Mouse (Mus musculus) megakaryocyte-erythroid progenitor cell, adult 5-6 weeks (primary cell): Measurements from ENCODE around the gene Thbs3. TPM values are rescaled to one million over a fixed set of nuclear protein-coding genes. Genes with fewer than 3 reads are reported as not detected.

Experiments used
- ATAC-seq: replicated peaks from 2 replicates; pipeline ENCODE4 v1.8.0; 2016; ENCODE audit warnings: mild to moderate bottlenecking, inconsistent platforms; ENCODE audit not compliant: severe bottlenecking, poor library complexity, low FRiP score, low TSS enrichment
- total RNA-seq, 2 experiments: library from RNA; stranded (forward) in 1 of 2; stranded (reverse) in 1 of 2; fragments of 200-1000, 215-1000 nt in 1 of 2; fragments of >200 nt in 1 of 2; fragmentation: Nextera tagmentation in 1 of 2; gene quantifications; 2 replicates each; pipeline ENCODE4 v1.2.3; 2014 to 2017

The Thbs3 gene
- total RNA-seq (2014; fragmentation: Nextera tagmentation) (4.0 TPM in 1 of 2 replicates, not detected in the other), total RNA-seq (2017) (0.57 and 1.7 TPM in 2 replicates)

DNA sequence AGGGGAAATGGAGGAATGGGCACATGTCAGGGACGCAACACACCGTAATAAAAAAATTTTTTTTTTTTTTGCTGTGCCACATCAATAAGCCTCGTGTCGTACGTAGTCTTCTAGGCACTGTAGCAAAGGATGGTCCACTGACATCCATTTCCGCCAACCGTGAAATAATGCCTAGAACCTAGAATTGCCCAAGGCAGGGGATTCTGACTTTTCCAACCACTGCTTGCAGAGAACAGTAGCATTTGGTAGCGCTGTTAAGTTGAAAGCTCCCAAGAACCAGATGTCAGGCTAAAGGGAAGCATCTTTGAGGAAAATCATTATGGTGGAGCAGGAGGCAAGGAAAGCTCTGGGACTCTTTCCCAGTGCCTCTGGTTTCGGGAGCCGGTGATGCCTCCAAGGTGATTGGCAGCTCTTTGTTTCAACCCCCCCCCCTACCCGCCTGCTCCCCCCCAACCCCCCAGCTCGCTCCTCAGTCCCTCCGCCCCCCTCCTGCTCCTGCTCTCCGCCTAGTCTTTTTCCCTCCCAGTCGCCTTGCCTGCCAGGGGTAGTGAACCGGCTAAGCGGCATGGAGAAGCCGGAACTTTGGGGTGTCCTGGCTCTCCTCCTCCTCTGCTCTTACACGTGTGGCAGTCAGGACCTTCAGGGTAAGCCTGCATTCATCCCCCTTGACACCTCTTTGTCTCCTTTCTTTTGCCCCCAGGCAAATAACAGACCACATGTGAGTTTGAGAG is at the start of gene Thbs3:
TSS of gene Thbs3 (plus strand) at position 500 of the 731 bp plus-strand sequence.
- no peak for ATAC-seq

DNA sequence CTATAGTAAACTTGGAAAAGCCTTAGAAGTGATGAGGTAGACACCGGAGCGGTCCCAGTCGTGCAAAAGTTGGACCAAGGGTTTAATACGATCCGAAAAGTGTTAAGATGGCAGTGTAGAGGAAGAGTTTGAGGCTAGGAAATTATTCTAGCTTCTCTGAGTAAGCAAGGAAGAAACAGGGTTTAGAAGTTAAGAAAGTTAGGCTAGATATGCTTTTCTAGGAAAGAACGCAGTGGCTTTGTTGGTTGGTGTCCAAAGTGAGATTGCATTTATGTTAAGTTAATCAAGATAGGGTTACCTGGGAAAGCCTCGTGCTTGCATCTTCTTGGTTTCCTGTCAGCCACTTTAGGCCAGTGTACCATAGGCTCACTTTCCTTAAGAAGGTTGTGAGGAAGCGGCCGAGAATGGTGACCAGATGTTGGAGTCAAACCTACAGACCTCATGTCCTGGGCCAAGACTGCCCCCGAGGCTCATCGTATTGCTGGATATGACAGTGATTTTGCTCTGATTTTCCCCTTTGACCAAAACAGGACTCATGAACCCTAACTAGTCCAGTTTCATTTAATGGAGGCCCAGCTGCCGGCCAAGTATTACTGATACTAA is 49.6 kb upstream of the Thbs3 start:
- no peak for ATAC-seq

DNA sequence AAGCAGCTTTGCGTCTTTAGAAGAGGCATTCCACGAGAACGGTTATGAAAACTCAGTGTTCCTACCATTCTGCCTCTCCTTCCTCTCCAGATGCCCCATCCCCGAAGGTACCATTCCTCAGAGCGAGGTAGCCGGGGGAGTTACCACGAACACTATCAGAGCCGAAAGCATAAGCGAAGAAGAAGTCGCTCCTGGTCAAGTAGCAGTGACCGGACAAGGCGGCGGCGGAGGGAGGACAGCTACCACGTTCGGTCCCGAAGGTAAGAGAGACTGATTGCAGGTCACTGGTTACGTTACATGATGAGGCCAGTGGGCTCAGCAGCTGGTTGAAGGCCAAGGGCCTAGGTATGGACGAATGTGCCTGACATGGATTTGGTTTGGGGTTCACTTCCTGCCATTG is 48.0 kb upstream of the Thbs3 start:
- ATAC-seq = no peak

DNA sequence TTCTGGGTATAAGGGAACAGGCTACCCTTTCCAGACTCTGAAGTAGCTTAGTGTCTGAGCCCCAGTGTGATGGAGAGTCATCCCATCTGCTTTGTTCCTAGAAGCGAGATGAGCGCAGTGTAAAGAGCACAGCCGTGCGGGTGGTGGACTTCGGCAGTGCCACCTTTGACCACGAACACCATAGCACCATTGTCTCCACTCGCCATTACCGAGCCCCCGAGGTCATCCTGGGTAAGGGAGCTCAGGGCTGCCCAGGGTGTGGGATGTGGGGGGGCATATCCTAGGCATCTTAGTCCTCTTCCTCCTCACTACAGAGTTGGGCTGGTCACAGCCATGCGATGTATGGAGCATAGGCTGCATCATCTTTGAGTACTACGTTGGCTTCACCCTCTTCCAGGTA is 40.1 kb upstream of the Thbs3 start:
- ATAC-seq = no peak

DNA sequence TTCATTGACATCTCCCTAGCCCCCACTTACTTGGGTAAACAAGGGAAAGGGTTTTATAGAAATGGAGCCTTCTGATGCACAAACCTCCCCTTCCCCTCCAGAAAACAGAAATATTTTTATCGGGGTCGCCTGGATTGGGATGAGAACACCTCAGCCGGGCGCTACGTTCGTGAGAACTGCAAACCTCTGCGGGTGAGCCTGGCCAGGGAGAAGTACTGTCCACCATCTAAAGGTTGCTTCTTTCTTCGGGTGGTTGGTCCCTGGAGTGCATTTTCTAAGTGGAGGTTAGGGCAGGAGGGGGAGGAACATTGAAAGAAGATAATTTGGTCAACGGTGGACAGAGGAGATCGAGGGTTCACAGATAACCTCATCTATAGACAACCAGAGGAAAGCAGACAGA is 39.4 kb upstream of the Thbs3 start:
- no peak for ATAC-seq

DNA sequence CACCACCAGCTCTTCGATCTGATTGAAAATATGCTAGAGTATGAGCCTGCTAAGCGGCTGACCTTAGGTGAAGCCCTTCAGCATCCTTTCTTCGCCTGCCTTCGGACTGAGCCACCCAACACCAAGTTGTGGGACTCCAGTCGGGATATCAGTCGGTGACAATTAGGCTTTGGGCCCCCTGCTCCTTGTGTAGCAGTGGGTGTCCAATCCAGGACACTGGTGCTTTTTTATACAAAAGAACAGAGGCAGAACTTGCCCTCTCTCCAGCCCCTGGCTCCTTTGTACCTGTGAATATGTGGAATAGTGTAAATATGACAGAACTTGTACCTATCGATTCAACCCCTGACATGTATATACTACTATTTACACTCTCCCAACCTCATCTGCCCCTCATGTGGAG is 38.6 kb upstream of the Thbs3 start:
- no peak for ATAC-seq

DNA sequence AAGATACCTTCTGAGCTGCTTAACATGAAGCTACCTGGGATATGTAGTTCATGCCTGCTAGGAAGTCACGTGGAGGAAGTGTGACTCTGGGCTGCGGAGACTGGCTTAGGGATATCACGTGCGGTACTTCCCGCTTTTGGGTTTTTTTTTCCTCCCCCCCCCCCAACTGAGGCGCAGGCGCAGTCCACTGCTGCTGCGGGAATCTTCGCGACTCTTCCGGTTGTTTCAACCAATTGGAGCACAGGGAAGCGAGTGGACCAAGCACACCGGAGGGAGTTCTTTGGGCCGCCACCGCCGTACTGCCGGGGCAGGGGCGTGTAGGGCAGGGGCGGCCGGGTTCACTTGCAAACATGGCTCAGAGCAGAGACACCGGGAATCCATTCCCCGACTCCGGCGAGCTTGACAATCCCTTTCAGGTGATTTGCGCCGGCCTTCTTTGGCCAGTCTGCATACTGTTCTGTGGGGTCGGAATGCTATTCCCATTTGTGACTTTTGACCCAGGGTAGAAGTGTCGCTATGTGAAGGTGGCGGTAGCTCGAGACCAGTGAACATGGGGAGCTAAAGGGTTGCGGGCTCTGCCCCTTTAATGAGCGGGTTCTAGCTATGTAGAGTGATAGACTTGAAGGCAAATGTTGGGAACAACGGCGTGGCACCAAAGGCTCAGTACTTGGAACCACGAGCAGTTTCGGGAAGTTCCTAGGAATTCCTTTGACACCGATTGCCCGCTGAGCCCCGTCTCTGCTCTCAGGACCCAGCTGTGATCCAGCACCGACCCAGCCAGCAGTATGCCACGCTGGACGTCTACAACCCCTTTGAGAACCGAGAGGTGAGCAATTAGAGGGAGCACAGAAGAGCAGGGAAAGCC is 37.5 kb upstream of the Thbs3 start, which contains the start of gene Scamp3:
TSS of gene Scamp3 (plus strand) at position 232 of the 865 bp plus-strand sequence.
- ATAC-seq = peak; percentile 88

DNA sequence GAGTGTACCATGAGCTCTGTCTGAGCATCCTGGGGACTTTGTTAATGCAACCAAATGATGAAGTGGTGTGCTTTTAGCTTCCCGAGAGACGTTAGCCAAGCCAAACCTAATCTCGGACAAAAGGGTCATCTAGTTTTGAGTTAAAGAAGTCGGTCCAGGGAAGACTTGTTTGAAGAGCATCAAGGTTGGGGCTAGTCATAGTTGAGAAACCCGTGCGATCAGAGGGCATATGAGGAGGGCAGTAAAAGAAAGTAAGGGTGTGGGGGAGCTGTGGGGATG is 36.9 kb upstream of the Thbs3 start:
- ATAC-seq = no peak

DNA sequence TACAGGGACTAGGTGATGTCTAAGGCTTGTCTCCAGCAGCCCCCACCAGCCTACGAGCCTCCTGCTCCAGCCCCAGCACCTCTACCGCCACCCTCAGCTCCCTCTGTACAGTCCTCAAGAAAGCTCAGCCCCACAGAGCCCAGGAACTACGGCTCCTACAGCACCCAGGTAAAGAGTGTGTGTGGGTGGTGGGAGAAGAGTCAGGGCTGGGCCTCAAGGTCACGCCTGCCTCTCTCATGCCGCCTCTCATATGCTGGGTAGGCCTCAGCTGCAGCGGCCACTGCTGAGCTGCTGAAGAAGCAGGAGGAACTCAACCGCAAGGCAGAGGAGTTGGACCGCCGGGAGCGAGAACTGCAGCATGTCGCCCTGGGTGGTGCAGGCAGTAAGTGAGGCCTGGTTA is 35.9 kb upstream of the Thbs3 start:
- ATAC-seq = no peak

DNA sequence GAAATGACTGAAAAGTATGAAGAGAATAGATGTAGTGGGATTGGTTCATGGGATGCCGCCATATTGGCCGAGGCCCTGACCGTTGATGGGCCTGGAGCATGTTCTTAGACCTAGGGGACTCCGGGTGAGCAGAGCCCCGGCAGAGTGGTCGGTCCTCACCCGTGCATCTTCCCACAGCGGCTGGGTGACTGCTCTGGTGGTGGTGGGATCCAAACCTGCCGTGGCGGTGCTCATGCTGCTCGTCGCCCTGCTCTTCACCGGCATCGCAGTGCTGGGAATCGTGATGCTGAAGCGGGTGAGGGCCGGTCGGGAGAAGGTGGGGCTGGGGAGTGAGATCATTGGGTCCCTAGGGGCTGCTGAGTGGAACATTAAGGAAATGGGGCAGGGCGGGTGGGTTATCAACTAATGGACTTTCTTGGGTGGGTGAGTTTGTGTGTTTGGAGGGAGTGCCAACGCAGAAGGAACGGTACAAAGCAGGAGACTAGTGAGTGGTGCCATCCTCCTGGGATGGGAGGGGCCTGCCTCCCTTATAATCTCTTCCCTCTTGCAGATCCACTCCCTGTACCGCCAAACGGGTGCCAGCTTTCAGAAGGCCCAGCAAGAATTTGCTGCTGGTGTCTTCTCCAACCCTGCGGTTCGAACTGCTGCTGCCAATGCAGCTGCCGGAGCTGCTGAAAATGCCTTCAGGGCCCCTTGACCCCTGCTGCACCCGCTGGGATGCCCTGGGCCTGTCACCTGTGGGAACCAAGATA is 33.1 kb upstream of the Thbs3 start:
- no peak for ATAC-seq

DNA sequence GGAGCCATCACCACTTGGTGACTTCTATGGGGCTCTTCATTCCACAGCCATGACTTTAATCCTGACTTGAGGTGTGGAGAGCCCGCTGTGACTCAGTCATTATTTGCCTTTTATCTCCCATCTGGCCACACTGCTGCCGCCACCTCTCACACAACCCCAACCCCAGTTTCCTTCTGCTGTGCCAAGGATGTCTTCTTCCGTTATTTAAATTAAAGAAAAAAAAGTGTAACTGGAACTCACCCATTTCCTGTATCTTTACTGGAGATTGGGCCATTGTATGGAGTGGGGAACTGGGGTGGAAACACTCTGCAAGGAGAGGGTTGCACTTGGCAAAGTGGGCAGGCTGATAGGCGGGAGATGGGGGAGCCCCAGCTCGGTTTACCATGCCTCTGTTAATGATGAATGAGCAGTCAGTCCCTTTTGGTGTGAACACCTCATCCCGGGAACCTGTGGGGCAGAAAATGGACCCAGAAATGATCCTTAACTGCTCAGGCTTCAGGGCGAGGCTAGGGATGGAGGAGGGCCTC is 32.4 kb upstream of the Thbs3 start:
- ATAC-seq = peak; percentile 23; the same call in 1 of the 2 replicates

DNA sequence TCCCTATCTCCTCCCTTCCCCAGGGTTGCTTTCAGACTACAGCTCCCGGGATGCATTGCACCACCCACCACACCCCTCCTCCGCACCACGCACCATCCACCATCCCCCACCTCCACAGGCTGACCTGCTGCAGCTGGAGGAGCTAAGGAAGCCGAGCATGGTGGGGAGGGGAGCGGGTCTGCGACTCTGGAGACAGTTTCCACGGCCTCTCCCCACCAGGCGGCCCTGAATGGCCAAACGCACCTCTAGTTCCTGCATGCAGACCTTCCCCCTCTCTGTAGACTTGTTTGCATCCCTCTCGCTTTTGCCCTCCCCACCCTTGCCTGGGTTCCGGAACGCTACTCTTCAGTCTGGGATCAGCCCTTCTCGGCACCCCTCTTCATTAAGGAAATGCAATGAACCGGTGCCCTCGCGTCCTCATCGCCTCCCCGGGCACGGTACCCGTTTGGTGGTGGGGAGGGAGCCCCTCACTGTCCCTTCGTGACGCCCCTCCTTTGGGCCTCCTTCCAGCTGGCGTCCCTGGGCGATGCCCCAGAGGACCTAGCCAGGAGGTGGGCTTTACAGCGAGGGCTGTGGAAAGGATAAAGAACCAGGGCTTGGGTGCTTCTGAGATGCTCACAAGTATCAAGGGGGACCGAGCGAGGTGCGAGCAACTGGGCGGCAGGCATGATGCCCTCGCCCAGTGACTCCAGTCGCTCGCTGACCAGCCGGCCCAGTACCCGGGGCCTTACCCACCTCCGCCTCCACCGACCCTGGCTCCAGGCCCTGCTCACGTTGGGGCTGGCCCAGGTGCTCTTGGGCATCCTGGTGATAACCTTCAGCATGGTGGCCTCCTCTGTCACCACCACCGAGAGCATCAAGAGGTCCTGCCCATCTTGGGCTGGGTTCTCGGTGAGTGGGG is 31.7 kb upstream of the Thbs3 start, which contains the start of gene Fam189b:
TSS of gene Fam189b (plus strand) at position 86 of the 901 bp plus-strand sequence.
- ATAC-seq = peak; percentile 86

DNA sequence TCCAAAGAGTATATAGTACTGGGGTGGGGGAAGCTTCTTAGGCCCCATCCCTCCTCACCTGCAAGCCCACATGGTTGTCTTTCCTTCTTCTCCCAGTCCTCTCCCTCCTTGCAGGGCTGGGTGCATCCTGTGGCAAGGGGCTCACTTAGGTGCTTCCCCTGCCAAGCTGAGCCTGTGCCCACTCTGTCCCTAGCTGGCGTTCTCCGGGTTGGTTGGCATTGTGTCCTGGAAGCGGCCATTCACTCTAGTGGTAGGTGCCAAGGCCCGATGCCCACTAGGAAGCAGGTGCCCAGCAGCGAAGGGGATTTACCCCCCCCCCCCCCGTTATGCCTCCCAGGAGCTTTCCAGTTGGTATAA is 31.0 kb upstream of the Thbs3 start:
- no peak for ATAC-seq

DNA sequence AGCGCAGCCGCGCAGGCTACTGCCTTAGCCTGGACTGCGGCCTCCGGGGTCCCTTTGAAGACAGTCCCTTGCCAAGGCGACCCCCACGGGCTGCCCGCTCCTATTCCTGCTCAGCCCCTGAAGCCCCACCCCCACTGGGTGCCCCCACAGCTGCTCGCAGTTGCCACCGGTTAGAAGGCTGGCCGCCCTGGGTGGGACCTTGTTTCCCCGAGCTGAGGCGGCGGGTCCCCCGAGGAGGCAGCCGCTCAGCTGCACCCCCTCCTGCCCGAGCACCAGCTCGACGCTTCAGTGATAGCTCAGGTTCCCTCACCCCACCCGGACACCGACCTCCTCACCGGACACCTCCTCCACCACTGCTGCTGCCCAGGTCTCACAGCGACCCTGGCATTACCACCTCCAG is 27.8 kb upstream of the Thbs3 start:
- ATAC-seq = no peak

DNA sequence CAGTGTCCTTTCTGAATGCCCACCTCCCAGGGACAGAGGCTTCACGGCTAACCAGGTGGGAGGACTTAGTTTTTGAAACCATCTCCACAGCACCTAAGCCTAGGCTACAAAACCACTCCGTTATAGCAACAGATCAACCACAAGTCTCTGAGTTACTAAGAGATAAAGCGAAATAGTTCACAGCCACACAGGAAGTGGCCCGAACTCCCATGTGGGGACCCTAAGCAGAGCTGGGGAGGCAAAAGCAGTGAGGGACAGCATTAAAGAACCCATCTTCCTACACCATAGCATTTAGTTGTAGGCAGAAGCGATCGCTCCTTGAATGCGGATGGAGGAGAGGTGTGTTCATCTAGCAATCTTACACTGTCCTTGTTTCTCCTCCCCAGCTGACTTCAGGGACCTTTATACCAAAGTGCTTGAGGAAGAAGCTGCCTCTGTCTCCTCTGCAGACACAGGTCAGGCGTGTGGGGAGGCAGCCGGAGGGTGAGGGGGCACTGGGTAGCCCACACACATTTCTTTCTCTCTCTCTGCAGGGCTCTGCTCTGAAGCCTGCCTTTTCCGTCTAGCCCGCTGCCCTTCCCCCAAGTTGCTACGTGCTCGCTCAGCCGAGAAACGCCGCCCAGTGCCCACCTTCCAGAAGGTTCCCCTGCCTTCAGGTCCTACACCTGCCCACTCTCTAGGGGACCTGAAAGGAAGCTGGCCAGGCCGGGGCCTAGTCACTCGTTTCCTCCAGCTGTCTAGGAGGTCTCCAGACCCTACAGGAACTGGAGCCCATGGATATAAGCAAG is 27.1 kb upstream of the Thbs3 start:
- ATAC-seq = no peak

DNA sequence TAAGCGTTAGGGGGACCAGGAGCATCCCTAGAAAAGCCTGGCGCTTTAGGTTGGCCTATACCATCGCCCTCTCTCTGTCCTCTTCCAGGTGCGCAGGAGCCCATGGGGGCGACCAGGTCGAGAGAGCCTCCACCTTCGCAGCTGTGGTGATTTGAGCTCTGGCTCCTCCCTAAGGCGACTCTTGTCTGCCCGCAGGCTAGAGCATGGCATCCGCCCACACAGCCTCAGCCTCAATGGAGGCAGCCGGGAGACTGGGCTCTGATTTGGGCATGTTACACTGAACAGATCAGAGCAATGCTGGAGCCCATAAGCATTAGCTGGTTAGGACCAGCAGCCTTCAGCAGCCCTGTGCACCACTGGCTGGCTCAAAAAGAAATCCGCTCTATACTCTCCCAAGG is 26.5 kb upstream of the Thbs3 start:
- ATAC-seq = no peak

DNA sequence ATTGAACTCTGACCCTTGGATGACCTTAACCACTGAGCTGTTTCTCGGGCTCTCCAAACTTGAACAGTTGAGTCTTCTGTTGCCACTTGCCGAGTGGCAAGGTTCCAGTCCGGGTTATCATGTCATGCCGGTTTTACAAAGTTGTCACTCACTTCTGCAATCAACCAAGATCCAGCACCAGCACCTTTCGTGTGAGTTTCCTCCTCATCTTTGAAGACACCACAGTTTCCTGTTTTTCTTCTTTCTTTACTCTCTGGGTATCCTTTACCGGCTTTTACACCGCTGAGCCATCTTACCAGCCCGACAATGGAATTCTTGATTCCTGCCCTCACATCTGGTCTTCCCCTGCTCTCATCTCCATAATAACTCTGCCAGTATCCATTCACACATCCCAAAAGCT is 24.5 kb upstream of the Thbs3 start:
- ATAC-seq = 0 out of 2 replicates have a peak, but pooled peaks have one; percentile 15

DNA sequence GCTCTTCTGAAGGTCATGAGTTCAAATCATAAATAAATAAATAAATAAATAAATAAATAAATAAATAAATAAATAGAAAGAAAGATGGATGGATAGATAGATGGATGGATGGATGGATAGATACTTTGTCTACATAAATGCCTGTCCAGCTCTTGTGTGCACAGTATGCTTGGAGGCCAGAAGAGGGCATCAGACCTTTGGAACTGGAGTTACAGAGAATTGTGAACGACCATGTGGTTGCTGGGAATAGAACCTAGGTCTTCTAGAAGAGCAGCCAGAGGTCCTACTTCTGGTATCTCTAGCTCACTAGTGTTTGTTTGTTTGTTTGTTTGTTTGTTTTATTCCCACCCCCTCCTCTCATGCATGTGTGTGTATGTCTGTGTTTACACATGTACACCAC is 21.6 kb upstream of the Thbs3 start:
- no peak for ATAC-seq
